Mouse (Mus musculus) embryonic facial prominence, embryonic 12.5 days (tissue): Measurements from ENCODE around the gene Cox10. TPM values are rescaled to one million over a fixed set of nuclear protein-coding genes. Genes with fewer than 3 reads are reported as not detected.
A peak's percentile ranks its signal among the peaks of the same experiment; 100 is the strongest.

Experiments used
- ATAC-seq: fragments of 200-750 bp; cut with Nextera tagmentation; 2 replicates; pipeline ENCODE4 v1.8.0; 2017; ENCODE audit not compliant: insufficient number of reproducible peaks, insufficient read depth, low FRiP score, low TSS enrichment
- H3K27ac ChIP-seq: fragments of 300-500 bp; sonication (generic); 2 replicates; pipeline ENCODE4 v1.5.1; 2016; ENCODE audit warnings: mild to moderate bottlenecking
- H3K27me3 ChIP-seq: fragments of 300-500 bp; sonication (generic); 2 replicates; pipeline ENCODE4 v1.6.1; 2016; ENCODE audit warnings: mild to moderate bottlenecking, moderate library complexity
- H3K36me3 ChIP-seq: fragments of 300-500 bp; sonication (generic); 2 replicates; pipeline ENCODE4 v1.6.1; 2016; ENCODE audit warnings: mild to moderate bottlenecking
- H3K4me1 ChIP-seq: fragments of 300-500 bp; sonication (generic); 2 replicates; pipeline ENCODE4 v1.6.1; 2016
- H3K4me2 ChIP-seq: fragments of 300-500 bp; sonication (generic); replicated peaks from 2 replicates; pipeline ENCODE4 v1.6.1; 2016; ENCODE audit warnings: mild to moderate bottlenecking, moderate library complexity
- H3K4me3 ChIP-seq: fragments of 300-500 bp; sonication (generic); 2 replicates; pipeline ENCODE4 v1.5.1; 2016; ENCODE audit warnings: mild to moderate bottlenecking
- H3K9ac ChIP-seq: fragments of 300-500 bp; sonication (generic); 2 replicates; pipeline ENCODE4 v1.6.1; 2016; ENCODE audit warnings: mild to moderate bottlenecking, moderate library complexity
- H3K9me3 ChIP-seq: fragments of 300-500 bp; sonication (generic); 2 replicates; pipeline ENCODE4 v1.6.1; 2016; ENCODE audit warnings: mild to moderate bottlenecking, moderate library complexity
- WGBS: fragments of 180-500 bp; shearing (Covaris S2); methylation state at CpG from one replicate; pipeline ENCODE4 v1.1.7; 2016; 5-methylcytosine and 5-hydroxymethylcytosine counted together
- polyA plus RNA-seq: library from polyadenylated mRNA; unstranded; fragments of >200 nt; fragmentation: Nextera tagmentation; extraction: Ambion mirVana; gene quantifications from 2 replicates; pipeline ENCODE4 v1.2.1, GENCODE M21; 2016

The Cox10 gene
- polyA plus RNA-seq, 1 experiment from 2014 or later, result 26.4 TPM

DNA sequence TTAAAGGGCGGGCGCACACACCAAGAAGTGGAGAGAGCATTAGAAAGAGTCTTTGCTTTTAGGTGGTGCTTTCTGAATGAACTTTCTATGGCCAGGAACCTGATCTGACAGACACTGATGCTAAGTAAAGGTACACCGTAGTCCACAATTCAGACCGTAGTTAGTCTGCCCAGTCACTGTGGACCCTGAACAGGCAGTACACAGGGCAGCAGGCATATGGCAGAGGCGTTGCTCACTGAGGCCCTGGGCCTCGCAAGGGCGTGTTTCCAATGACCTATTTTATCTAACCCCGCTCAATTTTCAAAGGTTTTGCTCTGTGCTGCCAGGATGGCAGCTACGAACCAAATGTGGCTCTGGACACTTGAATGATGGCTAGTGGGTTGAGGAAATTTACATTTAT, 107.8 kb downstream of the Cox10 start:
- ATAC-seq, result no peak

DNA sequence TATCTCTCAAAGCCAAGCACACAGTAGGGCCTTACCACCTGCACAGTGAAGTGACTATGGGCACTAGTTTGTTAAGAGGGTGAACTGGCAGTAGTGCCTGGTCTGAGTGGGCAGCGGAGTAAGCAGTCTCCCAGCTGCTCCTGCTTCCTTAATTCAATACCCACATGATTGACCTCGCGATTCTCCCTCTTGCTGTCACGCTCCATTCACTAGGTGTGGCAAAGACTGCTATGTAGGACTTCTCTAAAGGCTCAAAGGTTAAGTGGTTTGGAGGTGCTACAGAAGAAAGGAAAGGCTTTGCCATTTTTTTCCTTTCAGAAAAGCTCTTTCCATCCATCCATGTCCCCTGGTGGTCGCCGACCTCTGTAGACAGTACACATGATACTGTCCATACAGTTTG, 108.5 kb downstream of the Cox10 start:
- Histone ChIP-seq H3K4me2 (no peak overlapping the region), H3K4me3 (no peak overlapping the region), H3K36me3 (peaks cover 14% of the 10 kb centered on the region; the same call in 1 of the 2 replicates), H3K4me1 (peaks cover 23% of the 10 kb centered on the region), H3K9me3 (no peaks in the 10 kb centered on the region), H3K9ac (no peak overlapping the region), H3K27ac (no peak overlapping the region), H3K27me3 (no peaks in the 10 kb centered on the region)
- 91% methylated on average over 6 of the region's 6 CpGs for WGBS
- no peak for ATAC-seq

More for the DNA sequence above, 107.8 kb downstream of the Cox10 start:
- 92% methylated on average over 9 of the region's 9 CpGs for WGBS
- Histone ChIP-seq H3K4me1 (peaks cover 19% of the 10 kb centered on the region), H3K36me3 (peaks cover 14% of the 10 kb centered on the region; the same call in 1 of the 2 replicates), H3K9ac (no peak overlapping the region), H3K27ac (no peak overlapping the region), H3K9me3 (no peaks in the 10 kb centered on the region), H3K4me3 (no peak overlapping the region), H3K27me3 (no peaks in the 10 kb centered on the region), H3K4me2 (no peak overlapping the region)

DNA sequence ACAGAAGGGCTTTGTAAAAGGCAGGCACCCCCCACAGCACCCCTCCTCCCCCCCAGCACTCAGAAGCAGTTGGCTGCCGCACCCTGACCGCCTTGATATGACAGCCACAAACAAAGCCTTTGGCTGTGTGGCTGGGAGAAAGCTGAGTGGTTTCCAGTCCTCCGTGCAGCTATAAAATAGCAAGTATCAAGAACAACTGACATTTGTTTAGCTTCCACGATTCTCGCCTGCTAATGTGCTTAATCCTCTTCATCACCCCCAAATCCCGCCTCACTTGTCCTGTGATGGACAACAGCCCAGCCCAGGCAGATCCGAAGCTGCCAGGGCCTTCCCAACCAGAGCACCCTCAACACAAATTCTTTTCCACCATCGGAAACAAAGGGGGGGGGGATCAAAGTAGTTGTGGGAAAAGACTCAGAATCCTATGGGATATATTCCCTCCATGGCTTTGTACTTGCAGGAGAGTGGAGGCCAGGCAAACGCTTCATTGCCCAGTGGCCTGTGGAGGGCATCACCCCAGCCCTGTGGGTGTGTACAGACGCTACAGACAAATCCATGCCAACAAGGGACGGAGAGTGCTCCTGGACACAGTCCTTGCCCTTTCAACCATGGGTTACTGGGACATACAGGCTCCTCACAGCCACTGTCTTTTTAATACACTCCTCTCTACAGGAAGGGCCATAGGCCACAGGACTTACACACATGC, 109.9 kb downstream of the Cox10 start:
- no peak for ATAC-seq

DNA sequence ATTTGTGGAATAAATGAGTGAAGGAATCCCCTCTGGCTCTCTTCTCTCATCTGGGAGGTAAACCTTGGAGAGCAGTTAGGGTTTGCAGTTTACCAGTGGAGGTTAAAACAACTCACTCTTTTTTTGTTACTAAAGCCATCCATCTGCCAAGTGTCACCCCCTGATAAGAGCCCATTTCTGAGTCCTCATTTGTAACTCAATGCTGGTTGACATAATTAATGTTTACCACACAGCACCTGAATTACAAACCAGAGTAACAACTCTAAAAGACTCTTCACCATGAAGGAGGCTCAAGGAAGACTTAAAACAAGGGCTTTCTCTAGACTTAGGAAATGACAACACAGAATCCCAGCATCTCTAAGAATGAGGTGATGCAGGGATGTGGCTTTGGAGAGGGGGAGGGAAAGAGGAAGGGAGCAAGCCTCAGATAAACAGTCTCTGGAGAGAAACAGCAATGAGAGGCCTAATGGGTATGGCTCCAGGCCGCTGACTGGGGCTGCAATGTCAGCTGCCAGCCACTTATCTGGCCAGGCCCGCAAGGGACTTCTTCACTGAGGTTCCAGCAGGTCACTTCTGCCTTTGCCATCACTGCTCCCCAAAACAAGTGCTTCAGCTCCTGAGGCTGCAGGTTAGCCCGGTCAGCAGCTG, 110.8 kb downstream of the Cox10 start:
- 37% methylated on average over 3 of the region's 3 CpGs for WGBS
- Histone ChIP-seq H3K27ac (no peak overlapping the region), H3K4me2 (no peak overlapping the region), H3K4me1 (peaks cover 25% of the 10 kb centered on the region), H3K9ac (no peak overlapping the region), H3K9me3 (no peaks in the 10 kb centered on the region), H3K27me3 (no peaks in the 10 kb centered on the region), H3K4me3 (no peak overlapping the region), H3K36me3 (peaks cover 14% of the 10 kb centered on the region; the same call in 1 of the 2 replicates)
- no peak for ATAC-seq

More for the DNA sequence above, 109.9 kb downstream of the Cox10 start:
- Histone ChIP-seq H3K9ac (no peak overlapping the region), H3K9me3 (no peaks in the 10 kb centered on the region), H3K36me3 (peaks cover 14% of the 10 kb centered on the region; the same call in 1 of the 2 replicates), H3K27me3 (no peaks in the 10 kb centered on the region), H3K4me3 (no peak overlapping the region), H3K4me1 (peaks cover 25% of the 10 kb centered on the region), H3K4me2 (no peak overlapping the region), H3K27ac (no peak overlapping the region)
- 47% methylated on average over 11 of the region's 11 CpGs for WGBS

DNA sequence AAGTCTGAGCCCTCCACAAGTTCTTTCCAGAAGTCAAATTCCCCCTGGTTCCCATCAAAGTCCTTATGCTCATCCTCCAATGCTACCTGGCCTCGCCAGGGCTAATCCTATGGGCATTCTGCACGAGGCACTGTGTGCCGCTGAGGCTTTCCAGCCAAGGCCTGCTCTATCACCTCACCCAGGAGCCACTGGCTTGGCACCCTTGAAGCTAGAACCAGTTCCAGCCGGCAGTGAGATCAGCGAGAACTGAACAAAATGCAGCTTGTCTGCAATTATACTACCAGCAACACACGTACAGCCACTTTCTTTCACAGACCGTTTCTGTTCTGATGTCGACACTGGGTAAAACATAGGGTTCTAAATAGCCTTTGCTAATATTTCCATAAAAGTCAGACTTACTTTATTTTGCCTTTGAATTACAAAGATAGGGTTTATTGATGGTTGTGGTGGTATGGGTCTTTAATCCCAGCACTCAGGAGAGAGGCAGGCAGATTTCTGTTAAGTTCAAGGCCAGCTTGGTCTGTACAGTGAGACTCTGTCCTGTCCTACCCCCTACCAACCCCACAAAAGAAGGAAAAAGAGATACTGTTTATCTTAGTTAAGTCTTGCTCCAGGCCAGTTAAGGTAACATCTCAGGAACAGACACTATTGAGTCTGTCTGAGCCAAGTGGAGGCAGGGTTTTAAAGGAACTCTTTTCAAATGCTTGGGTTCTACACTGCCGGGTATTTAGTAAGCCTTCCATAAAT, 111.5 kb downstream of the Cox10 start:
- Histone ChIP-seq H3K4me2 (no peak overlapping the region), H3K4me3 (no peak overlapping the region), H3K27me3 (no peaks in the 10 kb centered on the region), H3K36me3 (0 out of 2 replicates have a peak, but pooled peaks cover 14% of the 10 kb centered on the region), H3K9ac (no peak overlapping the region), H3K27ac (no peak overlapping the region), H3K4me1 (peaks cover 25% of the 10 kb centered on the region), H3K9me3 (no peaks in the 10 kb centered on the region)
- no peak for ATAC-seq
- 79% methylated on average over 9 of the region's 9 CpGs for WGBS

DNA sequence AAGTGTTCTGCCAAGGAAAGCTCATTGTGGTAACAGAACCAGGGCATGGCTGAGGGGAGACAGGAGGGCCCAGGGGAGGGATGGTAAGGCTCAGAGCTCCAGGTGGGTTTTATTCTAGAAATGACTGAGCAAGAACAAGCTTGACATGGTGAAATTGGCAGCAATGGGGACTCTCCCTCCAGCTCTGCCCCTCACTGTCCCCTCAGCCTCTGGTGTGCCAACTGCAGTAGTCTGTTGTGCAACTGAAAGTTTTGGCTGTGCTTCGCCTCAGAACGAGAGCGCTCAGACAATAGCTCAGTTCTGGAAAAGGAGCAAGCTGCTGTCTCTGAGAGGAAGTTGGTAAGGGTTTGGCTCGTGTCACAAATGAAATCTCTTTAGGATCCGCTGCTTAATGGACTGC, 113.8 kb downstream of the Cox10 start:
- no peak overlapping the region for H3K27ac ChIP-seq
- H3K4me3 ChIP-seq, result no peak overlapping the region
- H3K9ac ChIP-seq, result no peak overlapping the region
- no peaks in the 10 kb centered on the region for H3K27me3 ChIP-seq
- H3K4me1 ChIP-seq, result peaks cover 25% of the 10 kb centered on the region
- H3K4me2 ChIP-seq, result no peak overlapping the region
- WGBS, result 81% methylated on average over 5 of the region's 5 CpGs
- ATAC-seq, result no peak
- no peaks in the 10 kb centered on the region for H3K9me3 ChIP-seq
- H3K36me3 ChIP-seq, result 0 out of 2 replicates have a peak, but pooled peaks cover 15% of the 10 kb centered on the region

DNA sequence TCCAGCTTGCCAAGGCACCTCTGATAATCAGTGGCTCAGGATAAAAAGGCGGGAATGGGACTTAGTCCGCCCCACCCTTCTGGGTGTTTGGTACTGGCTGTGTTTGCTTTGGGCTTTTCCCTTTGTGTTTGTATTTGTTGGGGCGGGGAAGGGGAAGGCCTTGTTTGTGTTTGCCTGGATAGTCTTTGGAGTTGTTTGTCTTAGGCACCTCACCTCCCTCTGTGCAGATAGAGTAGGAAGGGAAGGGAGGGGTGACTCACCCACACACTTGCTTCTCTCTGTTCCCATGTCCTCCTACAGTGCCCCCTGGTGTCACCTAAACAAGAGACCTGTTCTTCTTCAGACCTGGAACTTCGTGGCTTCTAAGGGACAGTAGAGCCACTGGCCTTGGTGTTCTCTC, 122.1 kb downstream of the Cox10 start:
- Histone ChIP-seq H3K27ac (no peak overlapping the region), H3K4me1 (peaks cover 5% of the 10 kb centered on the region), H3K9me3 (no peaks in the 10 kb centered on the region), H3K36me3 (no peaks in the 10 kb centered on the region), H3K9ac (no peak overlapping the region), H3K27me3 (no peaks in the 10 kb centered on the region), H3K4me3 (no peak overlapping the region), H3K4me2 (no peak overlapping the region)
- ATAC-seq, result no peak
- 45% methylated on average over 4 of the region's 4 CpGs for WGBS

DNA sequence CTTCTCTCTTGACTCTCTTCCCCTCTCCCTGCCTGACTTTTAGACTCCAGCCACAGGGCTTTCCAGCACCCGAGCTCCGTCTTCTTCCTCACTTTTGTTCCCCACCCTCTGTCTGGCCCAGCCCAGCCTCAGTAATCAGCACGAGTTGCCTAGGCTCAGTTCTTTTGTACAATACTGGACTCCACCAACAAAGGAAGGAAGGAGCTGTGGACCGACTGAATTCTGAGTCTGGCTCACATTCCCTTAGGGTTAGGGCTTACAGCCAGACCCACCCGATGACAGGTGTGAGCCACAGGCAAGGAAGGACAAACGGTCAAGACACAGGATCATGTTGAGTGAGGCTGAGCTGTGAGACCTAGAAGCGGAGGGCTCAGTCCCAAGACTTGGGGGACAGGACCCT, 122.5 kb downstream of the Cox10 start:
- Histone ChIP-seq H3K27me3 (no peaks in the 10 kb centered on the region), H3K9ac (no peak overlapping the region), H3K4me3 (no peak overlapping the region), H3K27ac (no peak overlapping the region), H3K36me3 (no peaks in the 10 kb centered on the region), H3K4me2 (no peak overlapping the region), H3K9me3 (no peaks in the 10 kb centered on the region), H3K4me1 (peaks cover 9% of the 10 kb centered on the region)
- ATAC-seq, result no peak
- 40% methylated on average over 7 of the region's 7 CpGs for WGBS

DNA sequence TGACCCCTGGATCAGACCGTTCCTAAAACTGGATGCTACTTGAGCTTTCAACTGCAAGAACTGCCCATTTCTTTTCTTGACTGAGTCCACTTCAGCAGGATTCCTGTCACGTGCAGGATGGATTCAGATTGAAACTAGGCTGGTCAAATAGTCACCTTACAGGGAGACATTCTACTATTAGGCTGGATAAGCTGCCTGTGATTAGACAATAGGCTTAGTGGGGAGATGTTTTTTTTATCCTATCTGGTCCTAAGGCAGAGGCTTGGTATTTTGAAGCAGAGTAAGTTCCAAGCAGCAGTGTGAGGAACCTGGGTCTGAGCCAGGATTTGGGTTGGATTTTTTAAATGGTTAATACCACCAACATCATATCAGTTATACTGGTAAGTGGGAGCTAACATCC, 125.4 kb downstream of the Cox10 start:
- Histone ChIP-seq H3K27ac (no peak overlapping the region), H3K4me3 (no peak overlapping the region), H3K9me3 (no peaks in the 10 kb centered on the region), H3K36me3 (no peaks in the 10 kb centered on the region), H3K4me1 (peaks cover 12% of the 10 kb centered on the region), H3K9ac (no peak overlapping the region), H3K4me2 (no peak overlapping the region), H3K27me3 (peaks cover 3% of the 10 kb centered on the region; the same call in 1 of the 2 replicates)
- no peak for ATAC-seq
- WGBS, result 81% methylated on average over 2 of the region's 2 CpGs

DNA sequence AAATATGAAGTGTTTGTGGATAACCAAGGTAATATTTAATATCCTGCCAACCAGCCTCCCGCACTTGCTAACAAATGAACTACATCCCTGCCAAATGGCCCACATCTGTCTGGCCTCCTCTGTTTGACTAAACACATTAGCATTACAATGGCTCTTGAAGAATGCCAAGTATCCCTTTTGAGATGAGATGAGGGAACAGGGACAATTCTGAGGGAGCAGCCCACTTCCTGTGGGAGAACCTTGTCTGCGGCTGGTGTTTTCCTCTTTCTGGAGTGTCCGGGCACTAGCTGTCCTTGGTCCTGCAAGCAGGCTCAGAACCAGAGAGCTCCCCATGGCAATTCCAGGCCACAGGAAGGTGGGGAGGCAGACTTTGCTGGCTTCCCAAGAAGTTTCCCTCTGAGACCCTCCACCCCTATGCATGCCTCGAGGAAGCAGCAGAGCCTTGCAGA, 126.5 kb downstream of the Cox10 start:
- WGBS, result 46% methylated on average over 4 of the region's 4 CpGs
- Histone ChIP-seq H3K9me3 (no peaks in the 10 kb centered on the region), H3K4me3 (no peak overlapping the region), H3K27me3 (peaks cover 3% of the 10 kb centered on the region; the same call in 1 of the 2 replicates), H3K4me1 (peaks cover 12% of the 10 kb centered on the region), H3K4me2 (no peak overlapping the region), H3K9ac (no peak overlapping the region), H3K36me3 (no peaks in the 10 kb centered on the region), H3K27ac (no peak overlapping the region)
- ATAC-seq, result no peak

DNA sequence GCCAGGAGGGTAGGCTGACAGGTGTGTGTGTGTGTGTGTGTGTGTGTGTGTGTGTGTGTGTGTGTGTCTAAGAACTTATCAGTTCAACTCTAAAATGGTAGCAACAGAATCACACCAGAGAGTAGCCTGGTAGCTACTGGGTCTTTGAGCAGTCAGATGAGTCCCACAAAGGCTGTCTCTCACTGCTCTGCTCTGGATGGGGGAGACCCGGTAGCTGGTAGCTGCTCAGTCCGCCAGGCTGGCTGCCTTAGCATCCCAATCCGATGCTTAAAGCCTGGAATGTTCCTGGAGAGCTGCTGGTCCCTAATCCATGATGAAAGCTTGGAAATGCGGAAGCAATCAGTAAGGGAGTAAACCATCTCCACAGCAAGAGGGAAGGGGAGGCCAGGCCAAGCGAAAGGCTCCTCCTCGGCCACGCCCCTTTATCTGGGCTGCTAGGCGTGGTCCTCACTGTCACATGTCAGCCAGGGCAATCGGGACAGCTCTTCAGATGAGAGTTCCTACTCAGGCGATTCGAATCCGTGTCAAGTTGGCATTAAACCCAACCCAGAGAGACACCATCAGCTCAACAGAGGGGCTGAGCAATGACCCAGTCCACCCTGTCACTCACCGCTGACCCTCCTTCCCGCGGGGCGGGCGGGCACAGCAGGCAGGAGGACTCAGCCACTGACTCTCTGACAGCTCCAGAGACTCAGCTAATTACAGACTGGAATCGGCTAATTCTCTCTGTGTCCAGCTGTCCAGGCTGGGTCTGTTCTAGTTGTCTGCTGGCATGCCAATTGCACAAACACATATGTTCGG, 127.2 kb downstream of the Cox10 start:
- peaks cover 12% of the 10 kb centered on the region for H3K4me1 ChIP-seq
- H3K27me3 ChIP-seq, result peaks cover 3% of the 10 kb centered on the region; the same call in 1 of the 2 replicates
- H3K4me3 ChIP-seq, result peak overlapping the region; percentile 22; the same call in 1 of the 2 replicates
- no peaks in the 10 kb centered on the region for H3K9me3 ChIP-seq
- H3K27ac ChIP-seq, result no peak overlapping the region
- peak; percentile 62; the same call in 1 of the 2 replicates for ATAC-seq
- peak overlapping the region; percentile 37 for H3K4me2 ChIP-seq
- no peaks in the 10 kb centered on the region for H3K36me3 ChIP-seq
- 0 out of 2 replicates have a peak overlapping the region, but pooled peaks have one; percentile 24 for H3K9ac ChIP-seq
- WGBS, result 6% methylated on average over 19 of the region's 19 CpGs
